Mouse (Mus musculus) C2C12 (cell line): ENCODE data around the gene Jagn1. TPM values are rescaled to one million over a fixed set of nuclear protein-coding genes. Genes with fewer than 3 reads are reported as not detected.

Experiments used
- H3K27me3 ChIP-seq: one replicate; pipeline ENCODE4 v1.6.1; 2011; ENCODE audit not compliant: control insufficient read depth, insufficient read depth, insufficient read length
- H3K36me3 ChIP-seq: one replicate; pipeline ENCODE4 v1.6.1; 2011; ENCODE audit not compliant: control insufficient read depth, insufficient read depth
- H3K4me3 ChIP-seq: one replicate; pipeline ENCODE4 v1.5.1; 2011; ENCODE audit warnings: mild to moderate bottlenecking, control low read depth; ENCODE audit not compliant: poor library complexity, insufficient read depth, severe bottlenecking
- H3K79me2 ChIP-seq: one replicate; pipeline ENCODE4 v1.6.1; 2011; ENCODE audit not compliant: control insufficient read depth, insufficient read depth
- H3K79me3 ChIP-seq: one replicate; pipeline ENCODE4 v1.6.1; 2011; ENCODE audit warnings: low read depth, control low read depth
- H3ac ChIP-seq: one replicate; pipeline ENCODE3; 2011; ENCODE audit warnings: low read depth; ENCODE audit not compliant: control insufficient read depth, insufficient read length
- CEBPB ChIP-seq: IDR thresholded peaks from one replicate; pipeline ENCODE4 v1.6.1; 2011; ENCODE audit warnings: low read depth, mild to moderate bottlenecking, control low read depth, moderate library complexity
- CTCF ChIP-seq: IDR thresholded peaks from one replicate; pipeline ENCODE4 v1.5.1; 2011; ENCODE audit not compliant: control insufficient read depth, insufficient read depth, insufficient read length
- FOSL1 ChIP-seq: IDR thresholded peaks from one replicate; pipeline ENCODE4 v1.8.0; 2011; ENCODE audit warnings: mild to moderate bottlenecking, low read length; ENCODE audit not compliant: poor library complexity, insufficient read depth, severe bottlenecking
- MAX ChIP-seq: IDR thresholded peaks from one replicate; pipeline ENCODE4 v1.6.1; 2011; ENCODE audit warnings: mild to moderate bottlenecking, control low read depth
- MYOD1 ChIP-seq: IDR thresholded peaks from one replicate; pipeline ENCODE4 v1.6.1; 2011; ENCODE audit warnings: low read depth; ENCODE audit not compliant: control insufficient read depth, insufficient read length
- MYOG ChIP-seq: IDR thresholded peaks from one replicate; pipeline ENCODE4 v1.6.1; 2011; ENCODE audit not compliant: control insufficient read depth, insufficient read length; ENCODE audit errors: extremely low read depth
- USF1 ChIP-seq: IDR thresholded peaks from one replicate; pipeline ENCODE4 v1.6.1; 2011; ENCODE audit warnings: low read depth, mild to moderate bottlenecking, control low read depth, moderate library complexity
- microRNA-seq: library from miRNA; unstranded; fragments of <30 nt; microRNA quantifications from one replicate; pipeline ENCODE4, GENCODE M21; 2019; ENCODE audit warnings: borderline microRNAs expressed
- polyA plus RNA-seq: library from polyadenylated mRNA; unstranded; fragments of >200 nt; fragmentation: generic; extraction: Trizol; gene quantifications from one replicate; pipeline ENCODE4 v1.2.1, GENCODE M21; 2012; ENCODE audit warnings: missing spikeins

Gene Jagn1
- polyA plus RNA-seq, 1 experiment, result 76.4 TPM

DNA sequence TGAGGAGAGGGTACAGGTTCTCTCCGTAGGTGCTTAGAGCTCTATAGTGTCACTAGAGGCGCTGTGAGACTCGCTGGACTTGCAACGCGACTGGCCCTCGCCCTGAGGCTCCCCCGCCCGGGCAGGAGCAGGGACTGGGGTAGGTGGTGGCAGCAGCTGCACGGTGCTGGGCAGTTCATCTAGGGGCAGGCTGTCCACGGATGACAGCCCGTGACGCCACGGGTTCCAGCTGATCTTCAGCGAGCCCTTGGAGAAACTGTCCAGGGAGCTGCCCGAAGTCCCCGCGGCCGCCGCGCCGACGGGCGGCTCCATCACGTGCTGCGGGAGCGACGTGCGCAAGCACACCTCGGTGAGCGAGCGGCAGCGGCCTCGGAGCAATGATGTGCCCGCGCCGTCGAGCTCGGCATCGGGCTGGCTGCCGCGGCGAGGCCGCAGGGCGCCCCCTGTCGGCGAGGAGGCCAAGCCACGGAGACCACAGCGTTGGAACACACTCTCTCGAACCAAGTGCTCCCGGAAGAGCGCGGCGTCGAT, 52.0 kb downstream of the Jagn1 start:
- no peaks in the 10 kb centered on the region for H3K27me3 ChIP-seq
- no peaks in the 10 kb centered on the region for H3K79me3 ChIP-seq
- no peaks in the 10 kb centered on the region for H3K79me2 ChIP-seq
- no peak overlapping the region for H3ac ChIP-seq
- H3K4me3 ChIP-seq, result no peak overlapping the region
- TF ChIP-seq MYOG, result no peak
- peak; percentile 37 for TF ChIP-seq CTCF
- peaks cover 6% of the 10 kb centered on the region for H3K36me3 ChIP-seq

DNA sequence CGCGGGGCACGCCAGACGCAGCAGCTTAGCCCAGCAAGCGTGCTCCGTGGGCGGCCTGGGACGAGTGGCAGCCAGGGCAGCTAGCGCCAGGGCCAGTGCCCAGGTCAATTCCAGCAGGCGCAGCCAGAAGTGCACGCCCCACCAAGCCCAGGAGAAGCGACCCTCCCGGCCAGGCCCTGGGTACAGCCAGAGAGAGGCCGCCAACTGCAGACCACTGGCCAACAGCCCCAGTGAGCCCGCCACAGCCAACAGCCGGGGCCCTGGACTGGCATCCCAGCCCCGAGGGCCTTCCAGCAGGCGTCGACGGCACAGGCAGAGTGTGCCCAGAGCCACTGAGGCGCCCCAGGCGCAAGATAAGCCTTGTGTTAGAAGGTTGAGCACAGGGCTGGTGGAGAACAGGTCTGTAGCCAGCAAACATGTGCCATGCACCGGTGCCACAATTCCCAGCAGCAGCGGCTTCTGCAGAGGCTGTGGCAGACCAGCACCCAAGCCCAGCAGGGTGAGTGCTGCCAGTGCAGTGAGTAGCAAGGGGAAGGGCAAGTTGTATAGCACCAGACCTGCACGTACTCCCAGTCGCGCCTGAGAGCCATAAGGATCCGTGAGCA, 52.8 kb downstream of the Jagn1 start:
- TF ChIP-seq MYOD1 (no peak), CEBPB (no peak), CTCF (no peak), MAX (no peak), MYOG (no peak), USF1 (no peak), FOSL1 (no peak)
- Histone ChIP-seq H3K36me3 (peaks cover under 1% of the 10 kb centered on the region), H3K4me3 (no peak overlapping the region), H3K27me3 (no peaks in the 10 kb centered on the region), H3ac (no peak overlapping the region), H3K79me2 (no peaks in the 10 kb centered on the region), H3K79me3 (no peaks in the 10 kb centered on the region)

Small RNAs within 50 kb of the gene (microRNA-seq; reads per million reads assigned to microRNA genes)
- not detected for gene Gm24387

Other genes starting within 250 kb of the Jagn1 start
- gene Lhfpl4, start 247.2 kb upstream of the Jagn1 start, polyA plus RNA-seq, result 0.18 TPM
- gene Mtmr14, start 204.7 kb upstream of the Jagn1 start, polyA plus RNA-seq, result 19.5 TPM
- 0.01 TPM for gene Cpne9, start 160.3 kb upstream of the Jagn1 start, polyA plus RNA-seq
- 16.1 TPM for gene Brpf1, start 135.4 kb upstream of the Jagn1 start, polyA plus RNA-seq
- 18.5 TPM for gene Ogg1, start 115.6 kb upstream of the Jagn1 start, polyA plus RNA-seq
- 43.2 TPM for gene Camk1, start 98.6 kb upstream of the Jagn1 start, polyA plus RNA-seq
- 31.7 TPM for gene Tada3, start 64.7 kb upstream of the Jagn1 start, polyA plus RNA-seq
- 364 TPM for gene Arpc4, start 64.5 kb upstream of the Jagn1 start, polyA plus RNA-seq
- gene Ttll3, start 53.3 kb upstream of the Jagn1 start, polyA plus RNA-seq, result 1.6 TPM
- gene Rpusd3, start 23.2 kb upstream of the Jagn1 start, polyA plus RNA-seq, result 8.8 TPM
- not detected for gene Cidec, start 6.8 kb upstream of the Jagn1 start, polyA plus RNA-seq
- gene Il17re, start 15.9 kb downstream of the Jagn1 start, polyA plus RNA-seq, result not detected
- gene Il17rc, start 28.9 kb downstream of the Jagn1 start, polyA plus RNA-seq, result 36.2 TPM
- 16.4 TPM for gene Creld1, start 40.7 kb downstream of the Jagn1 start, polyA plus RNA-seq
- gene Prrt3, start 59.4 kb downstream of the Jagn1 start, polyA plus RNA-seq, result 0.04 TPM
- gene Emc3, start 89.1 kb downstream of the Jagn1 start, polyA plus RNA-seq, result 68.3 TPM
- gene Fancd2, start 89.1 kb downstream of the Jagn1 start, polyA plus RNA-seq, result 4.8 TPM
- gene Fancd2os, start 158.1 kb downstream of the Jagn1 start, polyA plus RNA-seq, result 0.07 TPM
- 200 TPM for gene Brk1, start 162.2 kb downstream of the Jagn1 start, polyA plus RNA-seq
- 13.6 TPM for gene Vhl, start 181.4 kb downstream of the Jagn1 start, polyA plus RNA-seq
- 45.9 TPM for gene Irak2, start 195.9 kb downstream of the Jagn1 start, polyA plus RNA-seq